Mouse (Mus musculus): Measurements from ENCODE around the gene Hoxc5. TPM values are rescaled to one million over a fixed set of nuclear protein-coding genes. Genes with fewer than 3 reads are reported as not detected.

The Hoxc5 gene
- polyA plus RNA-seq, 1 experiment = 1.6 TPM

- TF ChIP-seq MYOG (IDR thresholded peaks at IDR 0.05; ENCODE audit: control insufficient read depth, extremely low read depth, insufficient read length) (no peak), MYOD1 (IDR thresholded peaks at IDR 0.05; ENCODE audit: control insufficient read depth, insufficient read length, low read depth) (no peak), MAX (IDR thresholded peaks at IDR 0.05) (no peak), CEBPB (IDR thresholded peaks at IDR 0.05; ENCODE audit: low read depth) (no peak), CTCF (IDR thresholded peaks at IDR 0.05; ENCODE audit: control insufficient read depth, insufficient read depth, insufficient read length) (no peak), FOSL1 (IDR thresholded peaks at IDR 0.05; ENCODE audit: insufficient read depth, low read length, poor library complexity, severe bottlenecking) (no peak), USF1 (IDR thresholded peaks at IDR 0.05; ENCODE audit: low read depth) (no peak)
- Histone ChIP-seq H3K36me3 (ENCODE audit: control insufficient read depth, insufficient read depth) (no peaks in the 10 kb centered on the region), H3K4me3 (ENCODE audit: insufficient read depth, poor library complexity, severe bottlenecking) (no peak overlapping the region), H3ac (ENCODE audit: control insufficient read depth, insufficient read length, low read depth) (no peak overlapping the region), H3K79me2 (ENCODE audit: control insufficient read depth, insufficient read depth) (no peaks in the 10 kb centered on the region), H3K27me3 (ENCODE audit: control insufficient read depth, insufficient read depth, insufficient read length) (no peaks in the 10 kb centered on the region), H3K79me3 (ENCODE audit: low read depth) (no peaks in the 10 kb centered on the region)
Measured at GRCm38 (mm10) chr15:103051670-103052069, 84.4 kb downstream of the Hoxc5 start.

GRCm38 (mm10) chr15:103053210-103053609, 86.0 kb downstream of the Hoxc5 start:
- Histone ChIP-seq H3K79me3 (ENCODE audit: low read depth) (no peaks in the 10 kb centered on the region), H3ac (ENCODE audit: control insufficient read depth, insufficient read length, low read depth) (no peak overlapping the region), H3K27me3 (ENCODE audit: control insufficient read depth, insufficient read depth, insufficient read length) (no peaks in the 10 kb centered on the region), H3K4me3 (ENCODE audit: insufficient read depth, poor library complexity, severe bottlenecking) (no peak overlapping the region), H3K79me2 (ENCODE audit: control insufficient read depth, insufficient read depth) (no peaks in the 10 kb centered on the region), H3K36me3 (ENCODE audit: control insufficient read depth, insufficient read depth) (no peaks in the 10 kb centered on the region)
- no peak for TF ChIP-seq MYOD1 (IDR thresholded peaks at IDR 0.05; ENCODE audit: control insufficient read depth, insufficient read length, low read depth)
- TF ChIP-seq FOSL1 (IDR thresholded peaks at IDR 0.05; ENCODE audit: insufficient read depth, low read length, poor library complexity, severe bottlenecking) = no peak

GRCm38 (mm10) chr15:103056396-103056795, 89.2 kb downstream of the Hoxc5 start:
- Histone ChIP-seq H3K36me3 (ENCODE audit: control insufficient read depth, insufficient read depth) (no peaks in the 10 kb centered on the region), H3K79me3 (ENCODE audit: low read depth) (no peaks in the 10 kb centered on the region), H3ac (ENCODE audit: control insufficient read depth, insufficient read length, low read depth) (no peak overlapping the region), H3K79me2 (ENCODE audit: control insufficient read depth, insufficient read depth) (no peaks in the 10 kb centered on the region), H3K4me3 (ENCODE audit: insufficient read depth, poor library complexity, severe bottlenecking) (no peak overlapping the region), H3K27me3 (ENCODE audit: control insufficient read depth, insufficient read depth, insufficient read length) (no peaks in the 10 kb centered on the region)
- no peak for TF ChIP-seq CTCF (IDR thresholded peaks at IDR 0.05; ENCODE audit: control insufficient read depth, insufficient read depth, insufficient read length)
- no peak for TF ChIP-seq MYOD1 (IDR thresholded peaks at IDR 0.05; ENCODE audit: control insufficient read depth, insufficient read length, low read depth)
- no peak for TF ChIP-seq CEBPB (IDR thresholded peaks at IDR 0.05; ENCODE audit: low read depth)
- TF ChIP-seq USF1 (IDR thresholded peaks at IDR 0.05; ENCODE audit: low read depth) = no peak
- TF ChIP-seq MAX (IDR thresholded peaks at IDR 0.05) = no peak
- no peak for TF ChIP-seq MYOG (IDR thresholded peaks at IDR 0.05; ENCODE audit: control insufficient read depth, extremely low read depth, insufficient read length)
- no peak for TF ChIP-seq FOSL1 (IDR thresholded peaks at IDR 0.05; ENCODE audit: insufficient read depth, low read length, poor library complexity, severe bottlenecking)

GRCm38 (mm10) chr15:103058715-103059114, 91.5 kb downstream of the Hoxc5 start:
- no peaks in the 10 kb centered on the region for H3K79me3 ChIP-seq (ENCODE audit: low read depth)
- H3K79me2 ChIP-seq (ENCODE audit: control insufficient read depth, insufficient read depth) = no peaks in the 10 kb centered on the region
- no peak for TF ChIP-seq USF1 (IDR thresholded peaks at IDR 0.05; ENCODE audit: low read depth)
- no peak for TF ChIP-seq MAX (IDR thresholded peaks at IDR 0.05)
- no peak for TF ChIP-seq CTCF (IDR thresholded peaks at IDR 0.05; ENCODE audit: control insufficient read depth, insufficient read depth, insufficient read length)
- no peak for TF ChIP-seq MYOG (IDR thresholded peaks at IDR 0.05; ENCODE audit: control insufficient read depth, extremely low read depth, insufficient read length)
- TF ChIP-seq MYOD1 (IDR thresholded peaks at IDR 0.05; ENCODE audit: control insufficient read depth, insufficient read length, low read depth) = no peak
- TF ChIP-seq FOSL1 (IDR thresholded peaks at IDR 0.05; ENCODE audit: insufficient read depth, low read length, poor library complexity, severe bottlenecking) = no peak
- H3K4me3 ChIP-seq (ENCODE audit: insufficient read depth, poor library complexity, severe bottlenecking) = no peak overlapping the region
- no peak overlapping the region for H3ac ChIP-seq (ENCODE audit: control insufficient read depth, insufficient read length, low read depth)
- no peaks in the 10 kb centered on the region for H3K36me3 ChIP-seq (ENCODE audit: control insufficient read depth, insufficient read depth)
- no peaks in the 10 kb centered on the region for H3K27me3 ChIP-seq (ENCODE audit: control insufficient read depth, insufficient read depth, insufficient read length)

- Histone ChIP-seq H3K79me3 (ENCODE audit: low read depth) (no peaks in the 10 kb centered on the region), H3K4me3 (ENCODE audit: insufficient read depth, poor library complexity, severe bottlenecking) (no peak overlapping the region), H3K79me2 (ENCODE audit: control insufficient read depth, insufficient read depth) (no peaks in the 10 kb centered on the region), H3K36me3 (ENCODE audit: control insufficient read depth, insufficient read depth) (no peaks in the 10 kb centered on the region), H3ac (ENCODE audit: control insufficient read depth, insufficient read length, low read depth) (no peak overlapping the region), H3K27me3 (ENCODE audit: control insufficient read depth, insufficient read depth, insufficient read length) (no peaks in the 10 kb centered on the region)
- no peak for TF ChIP-seq MYOG (IDR thresholded peaks at IDR 0.05; ENCODE audit: control insufficient read depth, extremely low read depth, insufficient read length)
- TF ChIP-seq CTCF (IDR thresholded peaks at IDR 0.05; ENCODE audit: control insufficient read depth, insufficient read depth, insufficient read length) = no peak
Measured at GRCm38 (mm10) chr15:103059393-103059992, 92.2 kb downstream of the Hoxc5 start.

GRCm38 (mm10) chr15:103060021-103060340, 92.7 kb downstream of the Hoxc5 start:
- Histone ChIP-seq H3K36me3 (ENCODE audit: control insufficient read depth, insufficient read depth) (no peaks in the 10 kb centered on the region), H3K27me3 (ENCODE audit: control insufficient read depth, insufficient read depth, insufficient read length) (no peaks in the 10 kb centered on the region), H3K4me3 (ENCODE audit: insufficient read depth, poor library complexity, severe bottlenecking) (no peak overlapping the region), H3K79me3 (ENCODE audit: low read depth) (no peaks in the 10 kb centered on the region), H3ac (ENCODE audit: control insufficient read depth, insufficient read length, low read depth) (no peak overlapping the region), H3K79me2 (ENCODE audit: control insufficient read depth, insufficient read depth) (no peaks in the 10 kb centered on the region)
- TF ChIP-seq MAX (IDR thresholded peaks at IDR 0.05) = no peak
- TF ChIP-seq CTCF (IDR thresholded peaks at IDR 0.05; ENCODE audit: control insufficient read depth, insufficient read depth, insufficient read length) = no peak
- TF ChIP-seq MYOD1 (IDR thresholded peaks at IDR 0.05; ENCODE audit: control insufficient read depth, insufficient read length, low read depth) = no peak
- TF ChIP-seq CEBPB (IDR thresholded peaks at IDR 0.05; ENCODE audit: low read depth) = no peak
- TF ChIP-seq USF1 (IDR thresholded peaks at IDR 0.05; ENCODE audit: low read depth) = no peak
- no peak for TF ChIP-seq MYOG (IDR thresholded peaks at IDR 0.05; ENCODE audit: control insufficient read depth, extremely low read depth, insufficient read length)
- TF ChIP-seq FOSL1 (IDR thresholded peaks at IDR 0.05; ENCODE audit: insufficient read depth, low read length, poor library complexity, severe bottlenecking) = no peak

Data from C2C12 (cell line).